Mouse (Mus musculus) lung, postnatal 10 days (tissue): Measurements from ENCODE around the gene Sobp.

Experiments used
- DNase-seq: peaks from one replicate; pipeline ENCODE4 v3.0.0; 2021

The Sobp gene

GRCm38 (mm10) chr10:43083288-43084086 is 90.8 kb downstream of the Sobp start:
- no peak for DNase-seq

GRCm38 (mm10) chr10:43081316-43081715 is 93.0 kb downstream of the Sobp start:
- no peak for DNase-seq

GRCm38 (mm10) chr10:43075535-43076152 is 98.7 kb downstream of the Sobp start:
- DNase-seq = no peak

GRCm38 (mm10) chr10:43073281-43073680 is 101.0 kb downstream of the Sobp start:
- DNase-seq = no peak

GRCm38 (mm10) chr10:43070893-43071292 is 103.4 kb downstream of the Sobp start:
- DNase-seq = no peak

- no peak for DNase-seq
Observed at GRCm38 (mm10) chr10:43065331-43065730, 109.0 kb downstream of the Sobp start.

- DNase-seq = no peak
Observed at GRCm38 (mm10) chr10:43061519-43062105, 112.7 kb downstream of the Sobp start.

- no peak for DNase-seq
Observed at GRCm38 (mm10) chr10:43055405-43055804, 118.9 kb downstream of the Sobp start.

GRCm38 (mm10) chr10:43054776-43055175 is 119.6 kb downstream of the Sobp start:
- DNase-seq = no peak

GRCm38 (mm10) chr10:43053861-43054560 is 120.3 kb downstream of the Sobp start:
- no peak for DNase-seq

GRCm38 (mm10) chr10:43052462-43052861 is 121.9 kb downstream of the Sobp start:
- DNase-seq = peak; percentile 18

- no peak for DNase-seq
Observed at GRCm38 (mm10) chr10:43047804-43048348, 126.5 kb downstream of the Sobp start.

- DNase-seq = peak; percentile 17
Observed at GRCm38 (mm10) chr10:43043351-43044209, 130.8 kb downstream of the Sobp start.

GRCm38 (mm10) chr10:43042591-43043327 is 131.6 kb downstream of the Sobp start:
- DNase-seq = no peak

GRCm38 (mm10) chr10:43041794-43042193 is 132.5 kb downstream of the Sobp start:
- DNase-seq = no peak

- DNase-seq = no peak
Observed at GRCm38 (mm10) chr10:43037455-43037793, 136.9 kb downstream of the Sobp start.

- DNase-seq = no peak
Observed at GRCm38 (mm10) chr10:43036646-43037454, 137.5 kb downstream of the Sobp start.

- no peak for DNase-seq
Observed at GRCm38 (mm10) chr10:43035579-43035978, 138.8 kb downstream of the Sobp start.

GRCm38 (mm10) chr10:43034811-43035210 is 139.5 kb downstream of the Sobp start:
- peak; percentile 32 for DNase-seq

GRCm38 (mm10) chr10:43033481-43034248 is 140.7 kb downstream of the Sobp start:
- DNase-seq = no peak
